Mouse (Mus musculus) B cell, adult 2 months (primary cell): ENCODE measurements around the gene Erbin.

Source experiments
- DNase-seq, 2 experiments: peaks; one replicate each; pipeline ENCODE4 v3.0.0; 2022

Gene Erbin

DNA sequence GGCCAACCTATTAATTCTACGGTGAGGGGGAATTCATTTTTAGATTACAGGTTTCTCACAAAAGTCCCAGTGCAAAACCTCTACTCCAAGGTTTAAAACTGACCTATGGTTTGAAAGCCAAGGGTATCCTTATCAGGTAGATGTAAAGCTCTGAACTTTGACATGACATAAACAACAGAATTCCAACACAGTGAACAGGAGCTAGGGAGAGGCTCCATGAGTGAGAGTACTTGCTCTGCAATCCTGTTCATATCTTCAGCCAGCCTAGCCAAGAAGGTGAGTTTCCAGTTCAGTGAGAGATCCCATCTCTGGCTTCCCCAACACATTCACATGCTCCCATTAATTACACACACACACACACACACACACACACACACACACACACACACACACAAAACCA lies 9.7 kb downstream of the Erbin start:
- DNase-seq, result no peak

DNA sequence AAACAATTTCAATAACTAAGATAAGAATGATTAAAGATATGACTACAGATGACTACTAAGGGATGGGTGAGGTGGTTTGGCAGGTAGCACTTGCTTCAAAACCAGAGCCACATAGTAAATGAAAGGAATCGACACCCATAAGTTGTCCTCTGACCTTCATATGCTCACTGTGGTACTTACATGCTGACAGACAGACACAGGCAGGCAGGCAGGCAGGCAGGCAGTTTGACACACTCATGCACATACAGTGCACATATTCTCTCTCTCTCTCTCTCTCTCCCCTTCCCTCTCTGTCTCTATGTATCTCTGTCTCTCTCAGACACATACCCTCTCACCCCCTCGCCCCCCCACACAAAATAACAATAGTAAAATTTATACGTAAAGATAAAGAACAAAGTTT lies 10.4 kb downstream of the Erbin start:
- DNase-seq, result no peak

DNA sequence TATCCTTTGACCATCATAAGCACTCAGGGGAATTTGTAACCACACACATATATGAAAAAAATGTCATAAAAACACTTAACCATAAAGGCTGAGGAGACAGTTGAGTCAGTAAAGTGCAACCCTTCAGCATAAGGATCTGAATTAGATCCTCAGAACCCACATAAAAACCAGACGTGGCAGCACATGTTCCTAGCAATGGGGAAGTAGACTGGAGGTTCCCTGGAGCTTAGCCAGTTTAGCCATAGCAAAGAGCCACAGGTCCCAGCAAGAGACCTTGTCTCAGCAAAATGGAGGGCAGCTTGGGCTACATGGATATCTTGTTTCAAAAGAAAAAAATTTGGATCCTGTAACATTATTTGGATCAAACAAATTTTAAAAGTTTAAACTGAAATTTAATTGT lies 20.3 kb downstream of the Erbin start:
- no peak for DNase-seq

DNA sequence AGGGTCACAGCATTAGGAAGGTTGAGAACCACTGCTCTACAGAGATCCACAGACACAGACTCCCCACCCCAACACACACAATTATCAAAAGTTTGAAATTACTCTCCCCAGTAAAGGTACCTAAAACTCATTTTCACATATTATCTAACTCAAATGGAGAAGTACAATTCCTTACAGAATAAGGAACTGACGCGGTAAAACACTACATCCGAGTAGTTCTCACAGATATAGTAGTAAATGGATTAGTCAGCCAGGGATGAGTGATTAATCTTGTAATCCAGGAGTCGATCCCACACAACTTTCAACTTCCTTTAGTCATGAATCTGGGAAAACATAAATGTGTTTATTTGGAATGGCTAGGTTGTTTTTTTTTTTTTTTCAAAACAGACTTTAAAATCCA lies 22.7 kb downstream of the Erbin start:
- DNase-seq, result no peak

DNA sequence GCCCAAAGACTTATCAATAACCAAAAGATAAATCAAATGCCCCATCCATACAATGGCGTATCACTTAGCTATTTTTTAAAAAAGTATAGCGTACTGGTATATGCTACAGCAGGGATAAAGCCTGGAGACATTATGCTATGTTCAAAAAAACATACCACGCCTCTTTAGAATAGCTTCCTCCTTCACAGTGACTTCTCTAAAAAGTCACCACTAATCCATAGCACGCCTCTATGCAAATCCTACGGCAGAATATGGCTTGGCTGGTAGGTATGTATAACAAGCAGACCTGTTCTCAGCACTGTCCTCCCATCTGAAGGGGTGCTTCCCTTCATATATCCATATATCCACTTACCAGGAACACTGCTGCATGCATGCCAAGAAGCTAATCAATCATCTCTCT lies 27.2 kb downstream of the Erbin start:
- DNase-seq, result peak; percentile 42 to 48

DNA sequence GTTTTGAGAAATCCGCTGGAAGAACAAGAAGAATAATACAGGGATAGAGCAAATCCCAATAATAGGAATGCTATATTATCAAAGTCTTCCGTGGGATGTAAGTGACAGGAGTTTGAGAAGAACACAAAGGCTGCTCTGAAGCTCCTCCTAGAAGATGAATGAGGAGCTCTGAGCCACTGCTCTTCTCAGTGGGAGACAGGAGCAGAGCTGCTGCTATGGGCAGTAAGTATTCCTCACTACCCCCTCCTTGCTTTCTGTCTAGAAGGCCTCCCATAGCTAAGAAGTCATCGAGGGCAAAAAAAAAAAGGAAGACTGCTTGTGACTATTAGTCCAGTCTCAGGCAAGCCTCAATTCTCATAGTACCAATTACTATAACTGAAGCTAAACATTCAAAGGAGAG lies 30.3 kb downstream of the Erbin start:
- no peak for DNase-seq

DNA sequence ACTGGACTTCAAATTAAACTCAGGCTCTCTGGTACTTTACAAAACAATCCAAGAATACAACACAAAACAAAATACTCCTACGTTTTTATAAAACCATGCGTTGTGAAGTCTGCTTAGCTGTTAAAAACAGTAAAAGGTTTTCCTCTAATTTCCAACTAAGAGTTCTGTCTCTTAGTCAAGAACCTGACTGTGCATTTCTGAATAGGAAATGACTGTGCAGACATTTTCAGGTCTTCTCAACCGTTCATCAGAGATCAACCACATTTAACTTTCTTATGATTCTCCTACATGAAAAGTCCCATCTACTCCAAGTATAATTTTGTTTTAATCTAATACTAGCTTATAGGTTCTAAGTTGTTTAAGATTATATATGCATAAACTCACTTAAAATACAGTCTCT lies 33.8 kb downstream of the Erbin start:
- no peak for DNase-seq

DNA sequence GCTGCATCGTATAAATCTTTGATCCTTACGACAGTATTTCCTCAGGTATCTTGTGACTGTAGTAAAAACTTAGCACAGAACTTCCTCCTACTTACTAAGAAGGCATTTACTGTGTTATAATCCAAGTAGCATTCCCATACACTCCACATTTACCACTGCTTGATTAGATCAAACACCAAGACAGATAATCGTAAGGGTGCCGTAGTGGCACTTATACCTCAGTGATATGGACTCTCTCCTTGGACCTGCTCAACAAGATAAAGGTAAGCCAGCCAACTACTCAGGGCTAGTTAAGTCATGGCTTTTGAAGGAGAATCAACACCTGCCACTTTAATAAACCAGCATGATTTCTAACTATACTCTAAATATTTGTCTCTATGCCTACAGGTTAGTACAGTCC lies 39.1 kb downstream of the Erbin start:
- no peak for DNase-seq

DNA sequence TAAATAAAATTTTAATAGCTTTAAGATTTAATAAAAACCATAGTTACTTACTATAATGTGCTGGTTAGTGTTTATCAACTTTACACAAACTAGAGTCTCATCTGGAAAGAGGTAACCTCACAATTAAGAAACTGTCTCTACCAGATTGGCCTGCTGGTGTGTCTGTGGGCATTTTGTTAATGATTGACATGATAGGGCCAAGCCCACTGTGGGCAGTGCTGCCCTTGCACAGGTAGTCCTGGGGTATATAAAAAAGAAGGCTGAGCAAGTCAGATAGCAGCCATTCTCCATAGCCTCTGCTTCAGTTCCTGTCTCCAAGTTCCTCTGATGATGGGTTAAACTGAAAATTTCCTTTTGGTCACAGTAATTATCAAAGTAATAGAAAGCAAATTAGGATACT lies 43.6 kb downstream of the Erbin start:
- no peak for DNase-seq

DNA sequence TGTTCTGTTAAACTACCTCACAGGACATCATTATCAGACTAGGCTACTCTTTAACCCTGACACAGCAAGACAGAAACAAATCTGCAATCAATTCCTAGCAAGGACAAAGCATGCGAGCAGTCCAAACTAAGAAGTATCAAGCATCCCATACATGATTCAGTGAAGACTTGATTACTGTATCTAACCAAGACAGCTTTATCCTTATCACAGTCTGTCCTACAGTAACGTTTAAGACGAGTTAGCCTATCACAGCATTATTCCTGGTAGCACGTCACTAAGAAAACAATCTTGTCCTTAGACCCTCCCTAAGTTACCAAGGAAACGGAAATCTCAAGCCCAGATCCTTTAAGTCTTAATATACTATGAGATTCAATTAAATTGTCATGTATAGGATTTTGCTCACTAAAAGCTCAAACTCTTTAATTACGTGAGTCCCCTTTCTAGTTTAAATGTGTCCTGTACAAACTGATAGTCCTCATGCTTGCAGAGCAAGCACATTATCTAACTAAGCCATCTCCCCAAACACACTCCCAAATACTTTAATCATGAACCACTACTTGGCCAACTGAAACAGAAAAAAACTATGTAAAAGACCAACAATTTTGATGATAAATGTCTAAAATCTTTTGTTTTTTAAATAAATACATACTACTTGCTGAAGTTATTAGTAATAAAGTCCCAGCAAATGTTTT lies 44.3 kb downstream of the Erbin start:
- no peak for DNase-seq

DNA sequence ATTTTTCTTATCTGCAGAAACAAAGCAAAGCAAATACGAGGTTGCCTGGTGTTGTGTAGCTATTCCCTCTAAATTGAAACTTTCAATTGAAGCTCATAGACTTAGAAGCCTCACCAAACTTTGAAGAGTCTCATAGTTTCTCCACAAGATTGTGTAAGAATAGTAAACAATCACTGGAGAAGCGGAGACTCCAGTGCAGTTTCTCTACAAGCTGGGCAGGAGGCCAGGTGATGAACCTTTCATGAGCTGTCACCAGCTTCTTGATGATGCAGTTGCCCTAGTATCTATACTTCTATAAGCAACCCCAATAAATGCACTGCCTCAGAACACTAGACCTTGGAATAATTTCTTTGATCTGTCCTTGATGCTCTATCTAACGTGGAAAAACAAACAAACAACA lies 49.5 kb downstream of the Erbin start:
- DNase-seq, result no peak

DNA sequence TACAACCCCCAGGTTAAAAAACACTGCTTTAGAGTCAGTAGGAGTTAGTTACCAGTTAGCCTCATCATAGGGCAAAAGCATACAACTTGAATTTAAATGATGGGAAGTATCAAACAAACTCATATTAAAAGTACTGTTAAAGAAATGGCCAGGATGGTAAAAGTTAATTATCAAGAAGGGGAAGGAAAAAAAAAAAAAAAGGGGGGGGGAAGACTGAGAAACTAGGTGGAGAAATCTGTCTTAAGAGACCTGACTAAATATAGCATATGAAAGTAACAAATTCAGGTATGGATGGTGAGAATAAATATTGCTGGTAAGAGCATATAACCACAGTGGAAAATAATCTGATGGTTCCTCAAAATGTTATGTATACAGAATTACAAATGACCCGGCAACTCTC lies 50.2 kb downstream of the Erbin start:
- DNase-seq, result no peak

DNA sequence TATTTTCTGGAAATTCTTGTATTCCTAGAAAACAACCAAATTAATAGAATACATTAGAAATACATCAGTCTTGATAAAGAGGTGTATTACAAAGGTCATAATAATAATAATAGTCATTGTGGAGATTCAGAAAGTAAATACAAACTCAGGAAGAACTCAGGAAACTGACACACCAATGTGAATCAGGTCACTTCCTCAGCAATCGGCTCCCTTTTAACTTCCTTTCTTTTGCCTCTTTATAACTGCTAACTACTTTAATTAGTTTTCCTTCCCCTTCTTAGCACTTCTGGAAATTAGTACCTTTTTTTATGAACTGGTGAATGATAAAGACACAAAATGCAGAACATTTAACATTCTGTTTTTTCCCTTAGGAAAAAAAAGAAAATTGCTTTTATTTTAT lies 51.4 kb downstream of the Erbin start:
- DNase-seq, result no peak

DNA sequence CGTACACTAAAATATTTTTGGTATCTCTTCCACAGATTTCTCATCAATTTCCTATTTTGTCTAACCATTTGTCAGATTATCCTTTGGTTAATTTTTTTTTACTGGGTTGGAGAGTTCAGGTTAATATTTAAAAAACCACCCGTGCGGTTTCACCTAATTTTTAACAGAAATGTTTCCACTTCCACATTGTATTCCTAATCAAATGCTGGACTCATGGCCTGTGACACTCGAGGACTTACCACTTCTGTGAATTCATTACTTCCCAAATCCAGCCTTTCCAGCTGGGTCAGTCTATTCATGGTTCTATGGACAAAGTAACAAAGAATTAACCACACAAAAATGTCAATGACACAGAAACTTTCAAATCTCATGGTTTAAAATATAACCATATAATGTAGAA lies 58.3 kb downstream of the Erbin start:
- no peak for DNase-seq

DNA sequence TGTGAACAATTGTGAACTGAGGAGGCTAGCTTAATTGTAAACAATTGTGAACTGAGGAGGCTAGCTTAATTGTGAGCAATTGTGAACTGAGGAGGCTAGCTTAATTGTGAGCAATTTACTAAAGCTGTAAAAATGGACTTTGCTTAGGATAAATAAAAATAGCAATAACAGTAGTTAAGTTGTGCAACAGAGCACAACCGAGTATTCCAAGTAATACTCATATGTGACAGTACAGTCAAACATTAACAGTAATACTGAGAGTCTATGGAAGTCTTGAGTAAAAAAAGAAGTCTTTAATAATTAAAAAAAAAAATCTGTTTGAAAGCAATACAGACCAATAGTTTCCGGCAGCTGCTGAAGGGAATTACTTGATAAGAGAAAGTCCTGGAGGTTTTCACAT lies 61.3 kb downstream of the Erbin start:
- no peak for DNase-seq

DNA sequence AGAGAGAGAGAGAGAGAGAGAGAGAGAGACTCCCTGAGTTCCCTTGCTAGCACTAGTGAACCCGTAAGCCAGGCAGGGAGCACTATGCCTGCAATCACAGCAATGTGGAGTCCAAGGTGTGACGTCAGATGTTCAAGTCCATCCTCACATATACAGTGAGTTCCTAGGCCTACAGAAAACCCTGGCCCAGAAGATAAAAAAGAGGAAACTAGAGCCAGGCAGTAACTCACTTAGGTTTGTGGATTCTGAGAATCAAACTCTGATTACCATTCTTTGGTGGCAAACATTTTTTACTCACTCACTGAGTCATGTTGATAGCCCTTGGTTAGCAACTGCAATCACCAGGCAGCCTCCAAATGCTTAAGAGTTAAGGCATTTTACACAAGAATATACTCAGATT lies 72.7 kb downstream of the Erbin start:
- no peak for DNase-seq

DNA sequence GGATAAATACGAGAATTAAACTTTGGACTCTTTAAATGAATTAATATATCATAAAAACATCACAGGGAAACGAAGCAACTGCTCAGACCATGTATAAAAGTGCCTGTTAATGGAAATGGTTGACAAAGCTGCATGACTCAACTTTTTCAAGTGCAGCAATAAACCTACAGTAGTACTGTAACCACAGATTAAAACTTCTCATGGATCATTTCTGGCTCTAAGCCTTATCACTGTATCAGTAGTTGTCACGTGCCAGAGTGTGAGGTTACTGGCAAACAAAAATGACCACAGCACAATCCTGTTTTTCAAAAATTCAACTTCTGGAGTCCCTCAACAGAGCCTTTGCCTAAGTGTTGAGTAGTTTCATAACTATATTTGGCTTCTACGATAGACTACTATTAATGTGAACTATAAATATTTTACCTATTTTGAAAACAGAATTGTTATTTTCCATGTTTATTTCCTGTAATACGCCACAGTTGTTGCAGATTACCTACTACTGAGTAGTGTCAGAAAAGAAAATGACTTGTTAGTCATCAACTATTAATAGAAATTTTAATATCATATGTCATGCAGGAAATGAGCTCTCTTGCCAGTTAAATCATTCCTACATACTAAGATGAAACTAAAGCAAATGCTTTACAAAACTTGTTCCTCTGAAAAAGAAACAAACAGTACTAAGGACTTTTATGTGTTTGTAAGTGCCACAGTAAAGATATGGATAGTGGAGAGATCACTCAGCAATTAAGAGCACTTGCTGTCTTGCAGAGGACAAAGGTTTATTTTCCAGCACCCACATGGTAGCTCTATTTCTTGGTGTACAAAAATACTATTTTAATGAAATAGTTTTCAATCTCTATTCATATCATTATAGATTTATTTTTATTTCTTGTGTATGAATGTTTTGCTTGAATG lies 78.8 kb downstream of the Erbin start:
- no peak for DNase-seq

DNA sequence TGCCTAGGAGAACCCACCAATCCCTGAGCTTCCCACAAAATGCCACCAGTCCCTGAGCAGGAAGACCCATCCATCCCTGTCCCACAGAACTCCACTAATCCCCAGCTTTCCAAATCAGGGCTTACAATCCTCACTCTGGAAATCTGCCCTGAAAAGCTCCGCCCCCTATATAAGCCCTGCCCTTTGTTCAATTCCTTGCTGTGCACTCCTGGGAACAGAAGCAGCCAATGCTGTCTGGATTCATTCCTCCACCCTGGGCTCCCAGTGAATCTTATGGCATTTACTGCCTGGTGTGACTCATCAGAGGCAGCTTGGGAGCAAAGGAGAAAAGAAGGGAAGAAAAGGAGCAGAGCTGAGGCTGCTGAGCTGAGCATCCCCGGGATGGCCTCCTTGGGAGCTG lies 81.7 kb downstream of the Erbin start:
- no peak for DNase-seq

DNA sequence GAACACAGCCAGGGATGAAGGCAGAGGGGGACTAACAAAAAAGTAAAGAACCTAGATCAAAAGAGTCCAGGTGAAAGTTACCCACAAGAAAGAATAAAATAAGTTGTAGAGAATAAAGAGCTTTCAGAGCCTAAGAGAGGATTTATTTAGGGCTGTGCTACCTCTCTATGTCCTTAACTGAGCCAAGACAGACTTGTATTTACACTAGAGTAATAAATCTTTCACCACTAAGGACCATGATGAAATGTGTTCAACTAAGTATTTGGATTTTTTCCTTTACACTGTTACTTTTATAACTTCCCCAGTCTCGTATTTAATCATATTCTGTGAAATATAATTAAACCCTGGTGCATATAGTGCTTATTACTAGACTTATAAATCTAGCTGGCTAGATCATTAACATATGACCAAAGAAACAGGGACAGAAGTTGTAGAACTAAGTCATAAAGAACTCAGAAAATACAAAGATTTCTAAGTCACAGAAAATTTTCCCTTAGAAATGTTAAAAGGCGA lies 90.6 kb downstream of the Erbin start:
- no peak for DNase-seq

DNA sequence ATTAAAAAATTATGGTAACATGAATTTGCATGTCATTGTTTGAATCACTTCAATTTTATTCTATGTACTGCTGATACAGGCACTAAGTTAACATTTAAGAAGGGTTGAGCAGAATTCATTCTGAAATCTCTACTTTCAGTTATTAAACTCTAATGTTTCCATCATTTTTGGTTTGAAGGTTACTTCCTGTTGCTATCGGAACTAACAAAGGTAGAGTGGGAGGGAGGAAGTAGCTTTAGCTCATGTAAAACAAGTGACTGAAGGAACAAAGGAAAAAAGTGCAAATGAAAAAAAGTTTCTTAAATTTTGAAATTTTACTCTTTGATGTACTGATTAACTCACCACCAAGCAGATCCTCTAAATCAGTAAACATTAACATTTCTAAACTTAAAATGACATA lies 98.0 kb downstream of the Erbin start:
- no peak for DNase-seq

DNA sequence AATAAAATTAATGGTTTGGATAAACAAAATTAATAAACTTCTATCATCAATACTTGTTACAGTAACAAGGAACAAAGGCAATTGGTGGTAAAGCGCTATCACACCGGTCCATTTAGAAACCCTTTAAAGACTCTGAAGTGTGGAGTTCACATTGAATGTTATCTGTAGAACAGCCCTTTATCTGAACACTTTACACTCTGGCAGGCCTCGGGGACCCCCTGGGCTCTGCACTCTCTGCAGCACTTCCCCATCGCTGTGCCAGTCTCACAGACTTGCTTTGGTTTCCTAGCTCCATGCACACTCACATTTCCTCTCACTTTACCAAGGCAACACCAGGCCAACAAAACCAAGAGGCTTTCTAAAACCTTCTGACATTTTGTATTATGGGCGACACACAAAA lies 100.9 kb downstream of the Erbin start:
- no peak for DNase-seq

DNA sequence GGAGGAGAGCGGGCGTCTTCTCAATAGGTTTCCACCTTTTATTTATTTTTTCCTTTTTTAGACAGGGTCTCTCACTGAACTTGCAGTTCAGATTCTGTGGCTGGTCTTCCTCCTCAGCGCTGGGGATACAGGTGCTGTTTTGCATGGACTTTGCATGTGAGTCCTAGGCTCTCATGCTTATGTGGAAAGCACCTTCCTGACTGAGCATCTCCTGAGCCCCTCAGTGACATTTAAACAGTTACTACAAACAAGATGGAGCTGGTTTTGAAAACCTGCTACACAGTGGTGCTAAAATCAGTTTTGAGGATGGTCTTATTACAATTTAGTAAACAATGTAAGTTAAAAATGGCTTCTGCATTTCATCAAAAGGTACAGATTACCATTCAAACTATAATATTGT lies 102.4 kb downstream of the Erbin start:
- no peak for DNase-seq

DNA sequence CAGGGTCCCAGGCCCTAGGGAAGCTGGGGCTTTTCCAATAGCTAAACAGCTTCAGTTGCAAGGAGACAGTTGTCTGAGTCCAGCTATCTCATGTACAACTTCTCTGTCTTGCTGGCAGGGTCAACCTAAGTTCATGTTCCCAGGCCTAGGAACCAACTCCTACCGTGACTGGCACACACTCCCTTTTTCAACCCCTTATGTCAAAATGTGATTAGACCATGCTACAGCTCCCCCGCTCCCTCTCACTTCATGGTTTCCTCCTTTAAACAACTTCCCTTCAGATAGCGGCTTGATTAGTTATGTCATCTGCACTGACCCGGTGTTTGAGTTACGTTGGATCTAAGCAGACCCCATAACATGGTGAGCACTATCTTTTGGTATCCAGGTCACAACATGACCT lies 112.8 kb downstream of the Erbin start:
- DNase-seq, result no peak

DNA sequence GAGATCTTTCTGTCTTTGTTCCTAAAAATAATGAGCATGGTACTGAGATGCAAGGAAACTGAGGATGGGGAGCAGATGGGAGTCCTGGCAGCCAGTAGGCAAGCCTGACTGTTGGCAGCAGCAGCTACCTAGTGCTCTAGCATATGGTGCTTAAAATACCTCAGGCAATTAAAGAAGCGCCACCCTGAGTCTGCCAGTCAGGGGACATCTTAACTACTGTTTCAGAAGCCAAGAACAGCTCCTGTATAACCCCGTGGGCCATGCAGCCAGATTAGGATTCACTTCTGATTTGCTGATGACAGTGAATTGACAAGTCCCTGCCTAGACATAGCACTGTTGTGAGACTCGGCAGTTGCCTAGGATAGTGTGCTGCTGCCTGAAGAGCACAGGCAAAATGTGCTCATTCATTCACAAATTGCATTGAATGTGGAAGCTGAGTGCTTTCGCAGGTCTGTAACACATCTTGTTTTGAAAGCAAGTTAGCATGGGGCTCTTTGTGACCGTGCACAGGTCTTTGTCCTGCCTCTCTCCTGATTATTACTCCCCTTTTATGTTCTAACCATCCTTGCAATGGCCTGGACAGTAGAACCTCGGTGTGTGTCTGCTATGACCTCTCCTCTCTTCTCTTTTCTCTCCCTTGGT lies 114.0 kb downstream of the Erbin start:
- DNase-seq, result no peak
